18 mouse cellular contexts compared by ENCODE assay signal in genomic region chr16:33387013-33387412, GRCm38 (mm10).
"Had no signal": no experiment of that assay in that cellular context is flagged by ENCODE, and none has a peak within 500 bp of the region (broad histone marks: within the 10 kb centered on the region; RNA-seq: fewer than 3 reads in every experiment).

No protein-coding gene starts in this region.

- DNase-seq: kidney, adult 2 months; kidney, postnatal 25 days; layer of hippocampus, adult 9-11 months; liver, embryonic 13.5 days; lung, adult 2 months; lung, postnatal 14 days; lung, postnatal 4 days; midbrain, embryonic 14.5 days; right cerebral cortex, postnatal 4 days; thymus, adult 2 months; thymus, postnatal 14 days had no signal

- H3K36me3 ChIP-seq: limb, embryonic 15.5 days; liver, embryonic 13.5 days had no signal

- H3K27ac ChIP-seq: kidney, postnatal 0 days; layer of hippocampus, adult 2 months; left cerebral cortex, adult 2 months; limb, embryonic 12.5 days; limb, embryonic 15.5 days; liver, embryonic 13.5 days; stomach, postnatal 0 days had no signal

- H3K27me3 ChIP-seq: limb, embryonic 12.5 days; limb, embryonic 15.5 days; liver, embryonic 13.5 days had no signal

- H3K4me3 ChIP-seq: layer of hippocampus, adult 2 months; left cerebral cortex, adult 2 months; limb, embryonic 12.5 days; limb, embryonic 15.5 days; liver, embryonic 13.5 days had no signal

- H3K9ac ChIP-seq: limb, embryonic 12.5 days; limb, embryonic 15.5 days; liver, embryonic 13.5 days had no signal

- H3K9me3 ChIP-seq: limb, embryonic 12.5 days; limb, embryonic 15.5 days; liver, embryonic 13.5 days had no signal

- H3K4me2 ChIP-seq: limb, embryonic 12.5 days; limb, embryonic 15.5 days; liver, embryonic 13.5 days; midbrain, embryonic 11.5 days had no signal
